Mouse (Mus musculus) gastrocnemius, postnatal 25 days (tissue): ENCODE measurements around the gene D5Ertd579e. TPM values are rescaled to one million over a fixed set of nuclear protein-coding genes. Genes with fewer than 3 reads are reported as not detected.

Source experiments
- DNase-seq: peaks from one replicate; pipeline ENCODE4 v3.0.0; 2022
- total RNA-seq, 2 experiments: library from RNA; stranded (reverse); gene quantifications; 1 replicate in 1 of 2; 2 replicates in 1 of 2; pipeline ENCODE4 v1.2.3; 2021

Gene D5Ertd579e
- total RNA-seq, 2 experiments from 2014 or later, result 67.6 to 73.7 TPM

DNA sequence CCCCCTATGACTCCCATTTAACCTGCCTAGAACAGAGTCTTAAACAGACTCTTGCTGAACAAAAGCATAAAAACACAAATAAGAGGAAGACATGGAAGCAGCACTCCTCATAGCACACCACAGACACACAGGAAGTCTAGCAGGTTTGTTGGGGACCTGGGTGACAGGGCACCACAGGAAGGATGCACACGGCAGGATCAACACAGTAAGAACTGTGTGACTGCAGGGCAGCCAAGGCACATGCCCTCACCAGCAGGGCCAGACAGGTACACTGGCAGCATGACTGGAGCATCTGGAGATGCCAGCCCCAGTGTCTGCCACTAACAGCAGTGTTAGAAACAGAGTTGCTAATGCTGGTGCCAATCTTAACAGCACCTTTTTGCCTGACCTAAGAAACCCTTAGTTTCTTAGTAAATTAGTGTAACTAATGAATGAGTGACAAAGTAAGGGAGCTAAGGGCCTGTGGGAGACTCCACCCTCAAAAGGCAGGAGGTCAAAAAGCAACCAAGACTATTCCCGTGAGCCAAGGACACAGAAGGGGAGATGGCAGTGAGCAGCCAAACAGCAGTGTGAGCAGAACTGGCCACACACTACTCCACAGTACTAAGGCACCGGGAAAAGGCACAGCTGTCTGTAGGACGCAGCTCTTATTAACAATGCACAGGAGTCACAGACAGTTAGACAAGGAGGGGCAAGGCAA is 125.1 kb downstream of the D5Ertd579e start:
- DNase-seq, result no peak

DNA sequence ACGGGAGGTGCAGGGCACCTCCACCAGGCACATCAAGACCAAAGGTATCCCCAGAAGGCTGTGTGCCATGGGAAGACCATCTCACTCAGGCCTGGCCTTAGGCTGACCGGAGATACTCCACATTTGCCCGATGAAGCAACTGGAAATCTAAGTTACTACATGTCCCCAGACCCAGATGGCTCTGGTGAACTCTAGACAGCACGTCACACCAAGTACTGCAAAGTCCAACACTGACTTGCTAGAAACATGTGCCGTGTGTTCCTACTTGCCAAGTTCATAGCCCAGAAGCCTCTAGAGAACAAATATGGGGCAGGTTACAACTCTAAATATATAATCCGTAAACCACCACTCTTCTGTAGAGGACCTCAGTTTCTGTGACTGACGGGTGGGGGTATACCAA is 125.7 kb downstream of the D5Ertd579e start:
- no peak for DNase-seq

DNA sequence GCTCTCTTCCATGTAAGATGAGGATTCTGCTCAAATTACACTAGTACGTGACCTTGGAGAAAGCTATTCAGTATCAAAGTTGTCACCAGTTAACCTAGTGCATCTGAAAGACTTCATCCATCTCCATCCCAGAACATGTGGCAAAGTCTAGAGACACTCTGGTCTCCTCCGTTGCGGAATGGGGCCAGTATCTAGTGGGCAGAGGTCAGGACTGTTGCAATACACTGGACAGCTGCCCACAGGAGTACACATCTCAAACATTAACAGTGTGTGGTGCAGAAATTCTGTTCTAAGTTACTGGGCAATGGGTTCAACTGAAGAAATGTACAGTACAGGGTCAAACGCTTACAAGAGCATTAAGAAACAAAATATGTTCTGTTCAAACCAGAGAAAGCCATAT is 127.7 kb downstream of the D5Ertd579e start:
- DNase-seq, result no peak

DNA sequence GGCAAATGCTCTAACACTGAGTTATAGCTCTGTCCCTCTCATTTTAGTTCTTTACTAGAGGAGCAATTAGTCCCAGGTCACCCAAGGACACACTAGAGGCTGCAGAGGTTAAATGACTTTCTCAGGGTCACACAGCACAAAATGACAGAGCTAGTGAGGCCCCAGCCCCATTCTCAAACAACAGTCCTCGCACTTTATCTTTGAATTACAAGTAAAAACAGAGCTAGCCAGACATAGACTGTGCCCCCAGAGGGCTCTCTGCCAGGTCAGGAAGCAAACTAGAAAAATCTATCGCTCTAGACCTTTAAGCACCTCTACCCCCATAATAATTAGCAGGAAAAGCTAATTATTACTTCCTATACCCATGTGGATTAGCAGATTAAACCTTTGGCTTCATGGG is 128.2 kb downstream of the D5Ertd579e start:
- no peak for DNase-seq

DNA sequence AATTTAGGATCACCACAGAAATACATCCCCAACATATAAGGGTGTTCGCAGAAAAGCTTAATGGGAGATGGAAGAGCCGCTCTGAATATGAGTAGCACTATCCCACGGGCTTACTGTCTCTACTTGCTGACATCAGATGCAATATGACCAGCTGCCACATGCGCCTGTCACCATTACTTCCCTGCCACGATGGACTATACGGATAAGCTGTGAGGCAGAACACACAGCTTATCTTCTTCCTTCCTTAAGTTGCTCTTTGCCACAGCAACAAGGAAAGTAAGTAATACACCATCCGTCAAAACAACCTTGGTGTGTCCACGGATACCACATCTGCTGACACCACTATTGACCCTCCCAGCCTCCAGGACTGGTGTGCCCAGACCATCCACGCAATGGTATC is 131.3 kb downstream of the D5Ertd579e start:
- no peak for DNase-seq

DNA sequence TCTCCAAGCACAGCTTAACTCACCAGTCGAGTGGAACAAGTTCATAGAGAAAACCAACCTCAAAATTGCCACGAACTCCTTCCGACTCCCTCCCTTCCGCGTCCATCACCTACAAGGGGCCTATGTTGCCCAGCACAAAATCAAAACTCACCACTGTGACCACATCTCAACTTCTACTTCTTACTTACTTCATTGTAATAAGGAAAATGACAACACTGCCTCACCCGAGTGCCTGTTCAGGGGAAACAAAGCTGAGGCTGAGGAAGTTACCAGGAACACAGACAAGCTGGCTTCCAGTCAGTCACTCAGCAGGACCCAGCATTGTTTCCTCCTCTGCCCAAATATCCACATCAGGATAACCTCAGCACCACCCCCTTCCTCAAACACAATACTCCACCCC is 132.1 kb downstream of the D5Ertd579e start:
- DNase-seq, result no peak

DNA sequence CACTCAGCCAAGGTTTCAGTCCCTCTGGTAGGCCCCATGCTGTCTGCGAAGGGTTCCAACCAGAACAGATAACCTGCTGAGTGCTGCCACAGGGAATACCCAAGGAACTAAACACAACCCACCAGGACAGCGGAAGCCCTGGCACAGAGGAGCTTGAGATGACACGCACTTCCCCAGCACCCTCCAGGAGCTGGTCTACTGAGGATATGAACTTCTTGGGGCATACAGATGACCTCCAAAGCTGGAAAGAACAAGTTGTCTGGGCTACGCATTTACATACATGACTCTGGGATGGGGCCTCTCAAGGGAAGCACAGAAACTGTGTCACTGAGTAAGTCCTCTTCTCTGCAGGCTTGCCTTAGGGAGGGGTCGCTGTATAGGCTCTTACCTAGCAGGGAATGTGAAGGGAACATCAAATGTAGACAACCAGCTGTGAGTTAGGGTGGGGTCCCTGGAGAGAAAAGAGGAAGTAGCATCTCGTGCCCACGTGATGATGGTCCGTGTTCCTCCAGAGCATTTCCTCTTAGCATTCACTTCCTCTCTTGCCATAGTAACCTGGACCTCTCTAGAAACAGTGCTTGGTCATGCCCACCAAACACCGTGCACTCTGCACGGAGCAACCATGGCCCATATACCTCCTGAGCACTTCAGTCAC is 132.9 kb downstream of the D5Ertd579e start:
- no peak for DNase-seq

DNA sequence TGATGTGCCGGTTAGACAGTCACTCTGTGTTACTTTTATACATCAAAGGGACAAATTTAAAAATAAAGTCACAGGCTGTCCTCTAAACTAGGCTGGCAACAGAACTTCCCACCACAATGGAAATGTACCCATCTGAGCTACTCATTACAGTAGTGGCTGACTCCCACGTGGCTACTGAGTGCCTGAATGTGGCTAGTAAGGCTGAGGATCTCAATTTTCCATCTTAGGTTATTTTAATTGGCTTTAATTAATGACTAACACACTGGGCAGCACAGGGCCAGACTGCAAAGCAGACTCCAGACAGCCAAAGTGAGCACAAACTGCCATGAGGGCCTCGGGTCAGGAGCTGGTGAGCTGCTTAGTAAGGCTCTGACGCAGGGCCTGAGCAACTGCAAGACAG is 134.3 kb downstream of the D5Ertd579e start:
- DNase-seq, result no peak

DNA sequence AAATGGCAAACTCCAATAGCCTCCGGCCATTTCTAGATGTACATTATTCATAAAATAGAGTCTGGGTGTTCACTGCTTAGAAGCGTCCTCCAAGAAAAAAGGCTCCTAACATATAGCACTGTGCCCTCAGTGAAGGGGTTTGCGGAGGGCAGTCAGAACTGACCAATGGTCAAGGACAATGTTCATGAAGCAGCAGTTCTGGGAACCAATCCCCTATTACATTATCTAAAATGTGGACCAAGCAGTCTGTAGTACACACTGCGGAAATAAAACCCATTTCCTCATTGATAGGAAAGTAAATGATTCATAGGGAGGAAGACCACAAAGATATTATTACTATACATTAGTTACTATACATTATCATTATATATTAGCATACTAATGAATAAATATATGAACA is 135.3 kb downstream of the D5Ertd579e start:
- DNase-seq, result no peak

DNA sequence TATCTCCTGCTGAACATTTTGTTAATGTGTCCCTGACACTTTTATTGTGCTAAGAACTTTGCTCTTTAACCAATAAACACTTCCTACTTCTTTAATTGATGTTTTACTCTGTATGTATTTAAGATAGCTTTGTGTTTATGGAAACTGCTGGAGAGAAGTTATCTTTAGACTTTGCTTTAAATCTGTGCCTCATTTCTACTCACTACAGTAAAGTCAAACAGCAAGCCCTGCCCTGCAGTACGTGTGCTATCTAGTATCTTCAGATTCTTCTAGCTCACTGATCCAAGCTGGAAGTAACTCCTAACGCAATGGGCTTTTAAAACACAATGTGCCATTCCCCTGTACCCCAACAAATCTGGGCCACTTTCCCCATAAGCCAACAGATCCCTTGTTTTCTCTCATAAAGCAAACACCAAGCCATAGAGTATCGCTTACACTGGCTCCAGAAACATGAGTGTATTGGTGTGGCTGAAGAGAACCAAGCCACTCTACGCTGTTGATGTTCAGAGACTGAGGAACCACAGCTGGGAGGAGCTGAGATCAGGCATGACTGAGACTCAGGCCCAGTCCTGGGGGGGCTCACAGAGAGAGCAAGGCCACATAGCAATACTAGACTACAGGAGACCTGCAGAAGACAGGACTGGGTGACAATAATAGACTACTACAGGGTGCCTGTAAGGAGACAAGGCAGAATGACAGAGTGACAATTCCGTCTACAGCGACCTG is 136.2 kb downstream of the D5Ertd579e start:
- DNase-seq, result no peak

DNA sequence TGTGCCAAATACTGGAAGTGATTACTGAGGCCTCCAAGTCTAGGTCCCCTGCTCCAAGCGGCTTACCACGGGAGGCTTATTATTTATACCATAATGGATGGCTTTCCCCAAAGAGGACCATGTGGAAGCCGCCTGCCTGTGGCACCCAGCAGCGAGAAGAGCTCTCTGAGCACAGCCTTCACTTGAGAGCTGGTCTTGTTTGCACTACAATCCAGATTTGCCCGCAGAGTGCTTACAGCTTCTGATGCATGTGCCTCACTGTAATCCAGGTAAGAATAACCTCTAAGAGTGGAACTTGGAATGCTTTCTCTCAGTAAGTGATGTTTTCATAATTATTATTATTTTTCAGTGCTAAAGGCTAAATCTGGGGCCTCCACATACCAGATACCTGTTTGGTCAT is 136.7 kb downstream of the D5Ertd579e start:
- no peak for DNase-seq

DNA sequence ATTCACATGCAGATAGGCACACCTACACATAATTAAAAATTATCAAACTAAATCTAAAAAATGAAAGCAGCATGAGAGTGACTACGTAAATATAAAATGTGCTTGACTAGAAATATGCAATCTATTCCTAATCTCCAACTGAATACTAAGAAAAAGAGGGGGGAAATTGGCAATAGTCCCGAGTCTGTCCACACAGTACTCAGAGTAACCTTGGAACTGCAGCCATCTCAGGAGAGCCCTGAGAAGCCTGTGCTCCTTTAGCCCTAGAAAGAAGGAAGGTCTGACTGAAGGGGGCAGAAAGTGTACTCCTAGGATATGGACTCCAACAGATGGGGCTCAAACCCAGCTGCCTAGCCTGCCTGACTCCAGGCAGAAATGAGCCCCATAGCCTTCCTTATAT is 137.3 kb downstream of the D5Ertd579e start:
- no peak for DNase-seq

DNA sequence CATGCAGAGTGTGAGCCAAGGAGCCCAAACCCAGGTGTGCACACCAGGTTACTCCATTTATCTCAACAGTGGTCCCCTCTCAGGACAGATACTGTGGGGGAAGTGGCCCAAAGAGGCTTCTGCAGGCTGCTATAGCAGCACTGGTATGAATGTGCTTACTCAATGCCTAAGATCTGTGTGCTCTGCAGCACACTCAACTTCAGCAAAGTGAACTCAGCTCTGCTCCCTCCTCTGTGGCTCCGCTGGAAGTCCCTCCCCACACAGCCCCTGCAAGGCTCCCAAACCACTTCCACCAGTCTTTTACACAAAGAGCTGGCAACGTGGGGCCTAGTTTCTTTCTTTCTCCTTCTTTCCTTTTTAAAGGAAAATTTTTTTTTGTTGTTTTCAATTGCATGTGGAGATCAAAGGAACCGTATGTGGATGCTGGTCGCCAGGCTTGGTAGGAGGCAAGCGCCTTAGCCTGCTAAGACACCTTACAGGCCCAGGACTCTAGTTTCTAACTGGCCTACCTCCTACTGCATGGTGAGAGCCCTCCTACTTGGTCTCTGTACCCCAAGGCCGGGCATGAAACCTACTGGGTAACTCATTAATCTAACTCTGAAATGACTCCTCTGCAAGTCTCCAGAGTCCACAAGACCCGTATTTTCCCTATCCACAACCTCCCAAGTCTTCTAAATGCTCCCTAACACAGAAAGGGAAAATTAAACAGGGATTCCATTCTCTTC is 138.1 kb downstream of the D5Ertd579e start:
- no peak for DNase-seq

DNA sequence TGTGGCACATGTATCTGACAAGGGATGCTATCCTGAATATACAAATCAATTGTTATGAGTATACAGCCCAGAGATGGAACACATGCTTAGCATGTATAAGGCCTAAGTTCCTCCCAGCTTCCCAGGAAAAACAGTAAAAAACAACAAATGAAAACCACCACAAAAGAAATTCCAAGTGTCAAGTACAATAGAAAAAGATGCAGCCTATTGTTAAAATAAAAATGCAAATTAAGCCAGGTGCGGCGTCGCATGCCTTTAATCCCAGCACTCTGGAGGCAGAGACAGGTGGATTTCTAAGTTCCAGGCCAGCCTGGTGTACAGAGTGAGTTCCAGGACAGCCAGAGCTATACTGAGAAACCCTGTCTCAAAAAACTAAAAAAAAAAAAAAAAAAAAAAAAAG is 138.9 kb downstream of the D5Ertd579e start:
- no peak for DNase-seq

DNA sequence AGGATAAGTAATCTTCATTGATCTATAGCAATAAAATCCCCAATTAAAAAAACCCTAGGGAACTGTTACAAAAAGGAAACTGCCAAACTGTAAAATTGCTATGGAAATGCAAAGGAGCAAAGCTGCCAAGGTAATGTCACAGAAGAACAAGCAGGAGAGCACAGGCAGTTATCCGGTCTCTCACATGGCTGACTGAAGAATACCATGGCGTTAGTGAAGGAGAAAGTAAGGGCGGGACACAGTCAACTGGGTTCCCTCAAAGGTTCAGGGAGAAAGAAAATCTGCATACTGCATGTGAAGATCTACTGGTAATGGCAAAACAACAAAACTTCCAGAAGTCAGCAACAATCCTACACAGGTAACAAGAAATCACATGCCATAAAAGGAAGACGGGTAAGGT is 139.5 kb downstream of the D5Ertd579e start:
- DNase-seq, result no peak

DNA sequence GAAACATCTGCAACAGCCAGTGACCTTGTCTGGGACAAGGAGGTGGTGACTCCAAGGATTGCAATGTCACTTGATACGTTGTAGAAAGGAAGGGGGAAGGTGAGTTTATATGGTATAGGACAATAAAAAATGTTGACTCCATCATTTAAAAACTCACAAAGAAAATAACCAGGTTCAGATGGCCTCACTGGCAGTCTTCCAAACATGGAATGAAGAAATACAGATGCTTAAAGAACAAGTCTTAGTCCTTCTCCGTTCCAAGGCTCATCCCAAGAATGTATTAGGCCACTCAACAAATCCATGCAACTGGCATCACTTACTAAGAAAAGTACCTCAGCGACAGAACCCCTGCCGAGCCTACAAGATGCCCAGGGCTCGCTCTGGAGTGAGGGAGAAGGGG is 141.3 kb downstream of the D5Ertd579e start:
- no peak for DNase-seq

DNA sequence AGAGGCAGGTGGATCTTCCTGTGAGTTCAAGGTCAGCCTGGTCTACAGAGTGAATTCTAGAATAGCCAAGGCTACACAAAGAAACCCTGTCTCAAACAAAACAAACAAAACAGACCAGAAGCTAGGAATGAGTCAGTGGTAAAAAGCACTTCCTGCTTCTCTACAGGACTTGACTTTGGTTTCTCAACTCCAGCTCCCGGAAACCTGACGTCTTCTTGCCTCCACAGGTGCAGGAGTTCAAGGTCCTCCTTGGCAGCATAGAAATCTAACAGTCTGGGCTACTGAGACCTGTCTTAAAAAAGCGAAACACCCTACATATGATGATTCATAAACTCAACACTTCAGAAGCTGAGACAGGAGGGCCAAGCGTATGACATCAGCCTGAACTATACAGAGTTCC is 141.9 kb downstream of the D5Ertd579e start:
- DNase-seq, result no peak

DNA sequence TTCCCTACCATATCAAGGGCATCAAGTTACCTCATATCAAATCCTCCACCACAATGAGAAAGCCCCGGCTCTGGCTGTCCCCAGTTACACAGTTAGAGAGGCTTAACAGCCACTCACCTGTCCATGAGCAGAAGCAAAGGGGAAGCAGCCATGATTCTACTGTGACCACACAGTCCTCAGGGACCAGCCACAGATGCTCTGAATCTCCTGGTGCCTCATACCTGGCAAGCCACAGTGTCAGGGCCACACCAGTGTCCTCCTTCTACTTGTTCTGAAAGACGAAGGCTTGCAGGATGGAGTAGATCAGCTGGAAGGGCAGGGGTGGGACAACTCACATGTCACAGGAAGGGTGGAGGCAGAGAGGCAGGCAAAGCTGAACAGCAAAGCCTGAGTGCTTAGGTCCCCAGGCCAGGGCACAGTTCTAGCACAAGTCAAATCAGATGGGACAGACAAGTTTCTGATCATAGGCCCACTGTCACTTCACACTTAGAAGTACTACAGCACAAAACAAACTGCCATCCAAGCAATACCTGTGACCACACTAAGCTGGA is 142.7 kb downstream of the D5Ertd579e start:
- no peak for DNase-seq

DNA sequence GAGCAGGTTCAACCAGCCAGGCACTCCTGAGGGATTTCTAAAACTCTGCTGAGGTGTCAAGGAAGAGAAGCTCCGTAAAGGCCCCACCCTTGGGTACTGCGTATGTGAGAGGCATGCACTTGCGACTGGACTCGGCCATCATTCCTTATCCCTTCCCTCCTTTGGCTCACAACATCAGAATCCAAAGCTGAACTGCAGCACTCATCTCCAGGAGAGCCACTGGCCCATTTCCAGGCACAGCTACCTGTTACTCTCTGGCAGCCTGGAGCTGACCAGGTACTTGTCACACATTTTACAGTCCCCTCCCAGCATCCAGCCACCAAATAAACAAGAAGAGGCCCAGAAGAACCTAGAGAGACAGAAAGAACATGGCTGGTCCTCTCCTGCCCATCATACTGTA is 143.4 kb downstream of the D5Ertd579e start:
- DNase-seq, result no peak
